Mouse (Mus musculus): Measurements from ENCODE around the gene Bicra. TPM values are rescaled to one million over a fixed set of nuclear protein-coding genes. Genes with fewer than 3 reads are reported as not detected.

The Bicra gene
- polyA plus RNA-seq, 1 experiment from 2014 or later = 1.6 TPM

DNA sequence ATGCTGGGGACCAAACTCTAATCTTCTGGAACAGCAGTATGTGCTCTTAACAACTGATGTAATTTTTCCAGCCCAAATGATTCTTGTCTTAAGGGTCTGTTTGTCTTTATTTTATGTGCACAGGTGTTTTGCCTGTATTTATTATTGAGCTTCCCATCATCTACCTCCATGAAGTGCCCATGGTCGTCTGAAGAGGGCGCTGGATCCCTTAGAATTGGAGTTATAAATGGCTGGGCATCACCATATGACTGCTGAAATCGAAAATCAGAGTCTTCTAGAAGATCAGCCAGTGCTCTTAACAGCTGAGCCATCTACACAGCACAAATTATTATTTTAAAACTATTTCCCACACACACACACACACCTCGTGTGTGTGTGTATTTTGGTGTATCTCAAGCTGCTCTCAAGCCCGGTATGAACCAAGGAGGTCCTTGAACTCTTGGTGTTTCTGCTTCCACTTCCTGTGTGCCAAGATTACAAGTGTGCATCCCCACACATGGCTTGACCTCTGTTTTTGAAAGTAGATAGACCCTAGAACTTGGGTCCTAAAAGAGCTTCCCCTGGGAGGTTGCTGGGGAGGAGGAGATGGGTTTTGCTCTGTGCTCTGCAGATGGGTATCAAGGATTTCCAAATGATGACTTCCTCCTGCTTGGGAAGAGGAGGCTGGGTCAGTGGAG lies 8.9 kb upstream of the Bicra start:
- no peaks in the 10 kb centered on the region for H3K4me1 ChIP-seq (replicated peaks; ENCODE audit: control insufficient read depth, insufficient read depth, low read length)
- no peak overlapping the region for H3K4me2 ChIP-seq (replicated peaks; ENCODE audit: low read depth)
- WGBS = 26% methylated on average over 5 of the region's 5 CpGs
- peaks cover 7% of the 10 kb centered on the region; the same call in 1 of the 2 replicates for H3K27me3 ChIP-seq (replicated peaks; ENCODE audit: control insufficient read depth, insufficient read depth, low read length)
- peak; percentile 69 for TF ChIP-seq CTCF (IDR thresholded peaks at IDR 0.05; ENCODE audit: low read depth)
- no peak overlapping the region for H3K27ac ChIP-seq (ENCODE audit: low read depth, low read length)
- ATAC-seq = no peak
- H3K4me3 ChIP-seq (ENCODE audit: low read depth, low read length) = no peak overlapping the region
- no peaks in the 10 kb centered on the region for H3K9me3 ChIP-seq (ENCODE audit: control insufficient read depth)
- no peak overlapping the region for H3K9ac ChIP-seq (ENCODE audit: low read depth, low read length)
- no peaks in the 10 kb centered on the region for H3K36me3 ChIP-seq (ENCODE audit: control insufficient read depth, insufficient read depth)

DNA sequence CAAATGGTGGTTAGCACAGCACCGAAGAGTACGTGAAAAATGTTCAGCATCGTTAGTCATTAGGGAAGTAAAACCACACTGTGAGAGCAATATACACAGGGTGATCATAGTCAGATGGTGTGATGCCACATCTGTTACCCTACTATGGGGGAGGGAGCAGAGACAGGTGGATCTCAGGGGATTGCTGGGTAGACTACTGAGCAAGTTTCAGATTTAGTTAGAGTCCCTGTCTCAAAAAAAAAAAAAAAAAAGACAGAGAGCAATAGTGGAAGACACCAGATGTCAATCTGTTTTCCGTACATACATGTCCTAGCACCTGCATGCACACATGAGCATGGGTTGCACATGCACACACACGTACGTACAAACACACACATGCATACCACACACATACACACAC lies 7.9 kb upstream of the Bicra start:
- WGBS = 87% methylated on average over 6 of the region's 6 CpGs
- no peak for TF ChIP-seq CTCF (IDR thresholded peaks at IDR 0.05; ENCODE audit: low read depth)
- ATAC-seq = no peak
- Histone ChIP-seq H3K36me3 (ENCODE audit: control insufficient read depth, insufficient read depth) (no peaks in the 10 kb centered on the region), H3K27me3 (replicated peaks; ENCODE audit: control insufficient read depth, insufficient read depth, low read length) (no peaks in the 10 kb centered on the region), H3K4me1 (replicated peaks; ENCODE audit: control insufficient read depth, insufficient read depth, low read length) (no peaks in the 10 kb centered on the region), H3K4me2 (replicated peaks; ENCODE audit: low read depth) (no peak overlapping the region), H3K9me3 (ENCODE audit: control insufficient read depth) (no peaks in the 10 kb centered on the region), H3K4me3 (ENCODE audit: low read depth, low read length) (no peak overlapping the region), H3K27ac (ENCODE audit: low read depth, low read length) (no peak overlapping the region), H3K9ac (ENCODE audit: low read depth, low read length) (no peak overlapping the region)

DNA sequence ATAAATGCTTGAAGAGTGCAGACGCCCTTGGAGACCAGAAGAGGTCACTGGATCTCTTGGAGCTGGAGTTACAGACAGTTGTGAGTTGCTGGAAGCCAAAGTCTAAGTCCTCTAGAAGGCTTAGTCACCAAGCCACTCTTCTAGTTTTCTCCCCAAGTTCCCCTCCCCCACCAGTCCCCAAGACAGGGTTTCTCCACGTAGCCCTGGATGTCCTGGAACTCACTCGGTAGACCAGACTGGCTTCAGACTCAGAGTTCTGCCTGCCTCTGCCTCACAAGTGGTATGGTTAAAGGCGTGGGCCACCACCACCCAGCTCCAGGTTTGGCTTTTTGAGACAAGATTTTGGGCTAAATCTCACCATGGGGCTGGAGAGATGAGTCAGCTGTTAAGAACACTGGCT lies 7.2 kb upstream of the Bicra start:
- no peaks in the 10 kb centered on the region for H3K27me3 ChIP-seq (replicated peaks; ENCODE audit: control insufficient read depth, insufficient read depth, low read length)
- H3K27ac ChIP-seq (ENCODE audit: low read depth, low read length) = no peak overlapping the region
- 0 out of 2 replicates have a peak, but pooled peaks have one; percentile 17 for TF ChIP-seq CTCF (IDR thresholded peaks at IDR 0.05; ENCODE audit: low read depth)
- no peak for ATAC-seq
- no peak overlapping the region for H3K9ac ChIP-seq (ENCODE audit: low read depth, low read length)
- no peaks in the 10 kb centered on the region for H3K36me3 ChIP-seq (ENCODE audit: control insufficient read depth, insufficient read depth)
- no peak overlapping the region for H3K4me2 ChIP-seq (replicated peaks; ENCODE audit: low read depth)
- no peaks in the 10 kb centered on the region for H3K9me3 ChIP-seq (ENCODE audit: control insufficient read depth)
- H3K4me3 ChIP-seq (ENCODE audit: low read depth, low read length) = no peak overlapping the region
- WGBS = 61% methylated on average over 4 of the region's 4 CpGs
- no peaks in the 10 kb centered on the region for H3K4me1 ChIP-seq (replicated peaks; ENCODE audit: control insufficient read depth, insufficient read depth, low read length)

DNA sequence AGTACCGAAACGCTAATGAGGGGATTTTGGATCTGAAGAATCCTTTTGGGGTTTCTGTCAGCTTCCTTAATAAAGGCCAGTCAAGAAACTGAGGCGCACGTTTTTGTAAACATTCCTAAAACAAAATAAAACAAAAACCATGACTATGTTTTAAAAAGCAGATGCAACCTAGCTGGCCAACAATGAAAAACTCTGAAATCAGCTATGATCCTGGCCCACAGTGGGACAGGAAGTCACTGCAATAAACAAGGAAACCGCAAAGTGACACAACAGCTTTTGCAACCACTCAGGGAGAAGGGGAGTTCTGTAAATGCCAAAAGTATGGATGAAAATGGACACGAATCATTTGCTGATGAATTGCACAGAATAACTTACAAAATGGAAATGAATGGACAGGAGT lies 5.4 kb upstream of the Bicra start:
- 9% methylated on average over 6 of the region's 6 CpGs for WGBS
- peak overlapping the region; percentile 50; the same call in 1 of the 2 replicates for H3K9ac ChIP-seq (ENCODE audit: low read depth, low read length)
- H3K27ac ChIP-seq (ENCODE audit: low read depth, low read length) = no peak overlapping the region
- no peaks in the 10 kb centered on the region for H3K27me3 ChIP-seq (replicated peaks; ENCODE audit: control insufficient read depth, insufficient read depth, low read length)
- no peaks in the 10 kb centered on the region for H3K36me3 ChIP-seq (ENCODE audit: control insufficient read depth, insufficient read depth)
- peak overlapping the region; percentile 74 for H3K4me2 ChIP-seq (replicated peaks; ENCODE audit: low read depth)
- ATAC-seq = no peak
- H3K4me3 ChIP-seq (ENCODE audit: low read depth, low read length) = peak overlapping the region; percentile 51
- H3K4me1 ChIP-seq (replicated peaks; ENCODE audit: control insufficient read depth, insufficient read depth, low read length) = 0 out of 2 replicates have a peak, but pooled peaks cover 6% of the 10 kb centered on the region
- no peaks in the 10 kb centered on the region for H3K9me3 ChIP-seq (ENCODE audit: control insufficient read depth)
- TF ChIP-seq CTCF (IDR thresholded peaks at IDR 0.05; ENCODE audit: low read depth) = no peak

DNA sequence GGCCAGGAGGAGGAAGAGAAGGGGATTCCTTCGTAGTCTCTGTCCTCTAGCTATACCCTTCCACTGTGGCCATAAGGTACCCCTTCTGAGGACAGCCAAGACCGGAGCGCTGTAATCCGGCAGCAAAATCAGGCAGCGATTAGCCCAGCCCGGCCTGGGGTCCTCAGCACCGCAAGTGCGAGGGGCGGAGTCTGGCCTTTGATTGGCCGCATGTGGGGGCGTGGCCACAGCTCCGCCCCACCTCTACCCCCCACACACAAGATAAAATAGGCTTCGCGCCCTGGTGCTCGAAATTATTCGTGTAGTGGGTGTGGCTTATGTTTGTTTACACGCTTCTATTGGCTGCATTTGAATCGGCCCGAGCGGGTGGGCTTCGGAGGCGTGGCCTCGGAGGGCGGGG lies 5.0 kb upstream of the Bicra start:
- Histone ChIP-seq H3K9ac (ENCODE audit: low read depth, low read length) (peak overlapping the region; percentile 50), H3K4me1 (replicated peaks; ENCODE audit: control insufficient read depth, insufficient read depth, low read length) (0 out of 2 replicates have a peak, but pooled peaks cover 6% of the 10 kb centered on the region), H3K27ac (ENCODE audit: low read depth, low read length) (peak overlapping the region; percentile 82), H3K36me3 (ENCODE audit: control insufficient read depth, insufficient read depth) (no peaks in the 10 kb centered on the region), H3K4me3 (ENCODE audit: low read depth, low read length) (peak overlapping the region; percentile 51), H3K9me3 (ENCODE audit: control insufficient read depth) (no peaks in the 10 kb centered on the region), H3K27me3 (replicated peaks; ENCODE audit: control insufficient read depth, insufficient read depth, low read length) (no peaks in the 10 kb centered on the region), H3K4me2 (replicated peaks; ENCODE audit: low read depth) (peak overlapping the region; percentile 74)
- ATAC-seq = peak; percentile 75
- no peak for TF ChIP-seq CTCF (IDR thresholded peaks at IDR 0.05; ENCODE audit: low read depth)
- WGBS = 1% methylated on average over 24 of the region's 24 CpGs

DNA sequence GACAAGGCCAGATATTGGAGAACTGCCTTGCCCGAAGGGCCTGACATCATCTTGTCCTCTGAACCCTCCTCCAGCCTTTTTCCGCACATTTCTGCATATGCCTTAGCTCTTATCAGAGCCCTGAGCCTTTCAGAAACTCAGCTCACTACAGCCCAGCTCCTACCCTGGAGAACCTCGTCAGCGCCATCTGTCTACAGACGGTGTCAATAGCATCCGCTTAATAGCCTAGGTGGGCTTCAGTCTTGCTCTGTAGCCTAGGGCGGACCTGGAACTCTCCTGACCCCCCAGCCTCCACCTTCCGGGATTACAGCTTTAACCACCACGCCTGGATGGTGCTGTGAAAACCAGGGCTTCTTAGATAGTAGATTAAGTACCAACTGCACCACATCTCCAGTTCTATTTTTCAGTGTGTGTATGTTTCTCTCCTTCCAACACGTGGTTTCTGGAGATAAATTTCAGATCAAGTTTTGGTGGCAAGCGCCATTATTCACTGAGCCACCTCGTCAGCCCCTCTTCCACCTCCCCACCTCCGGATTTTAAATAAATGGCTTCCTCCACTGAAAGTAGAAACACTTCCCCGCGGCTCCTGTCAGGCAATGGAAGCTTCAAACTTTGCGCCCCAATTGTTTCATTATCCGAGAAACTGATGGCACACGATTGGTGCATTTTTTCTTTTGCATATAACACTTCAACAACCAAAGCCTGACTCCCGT lies 4.3 kb upstream of the Bicra start:
- no peaks in the 10 kb centered on the region for H3K9me3 ChIP-seq (ENCODE audit: control insufficient read depth)
- peak overlapping the region; percentile 51 for H3K4me3 ChIP-seq (ENCODE audit: low read depth, low read length)
- H3K9ac ChIP-seq (ENCODE audit: low read depth, low read length) = peak overlapping the region; percentile 50
- ATAC-seq = peak; percentile 26
- peak overlapping the region; percentile 82 for H3K27ac ChIP-seq (ENCODE audit: low read depth, low read length)
- 0 out of 2 replicates have a peak, but pooled peaks cover 6% of the 10 kb centered on the region for H3K4me1 ChIP-seq (replicated peaks; ENCODE audit: control insufficient read depth, insufficient read depth, low read length)
- peak; percentile 94 for TF ChIP-seq CTCF (IDR thresholded peaks at IDR 0.05; ENCODE audit: low read depth)
- no peaks in the 10 kb centered on the region for H3K36me3 ChIP-seq (ENCODE audit: control insufficient read depth, insufficient read depth)
- WGBS = 1% methylated on average over 19 of the region's 19 CpGs
- peak overlapping the region; percentile 74 for H3K4me2 ChIP-seq (replicated peaks; ENCODE audit: low read depth)
- no peaks in the 10 kb centered on the region for H3K27me3 ChIP-seq (replicated peaks; ENCODE audit: control insufficient read depth, insufficient read depth, low read length)
